Mouse (Mus musculus) lung, postnatal 0 days (tissue): ENCODE results near the gene Arpc4. TPM values are rescaled to one million over a fixed set of nuclear protein-coding genes. Genes with fewer than 3 reads are reported as not detected.

Experiments
- ATAC-seq: fragments of 200-750 bp; cut with Nextera tagmentation; 2 replicates; pipeline ENCODE4 v1.8.0; 2017; ENCODE audit warnings: moderate library complexity
- DNase-seq: peaks from one replicate; pipeline ENCODE4 v3.0.0-alpha.2; 2016; ENCODE audit warnings: low spot score
- H3K27ac ChIP-seq: fragments of 300-500 bp; sonication (generic); 2 replicates; pipeline ENCODE4 v1.5.1; 2014; ENCODE audit warnings: antibody characterized with exemption, mild to moderate bottlenecking, low read length, mixed read lengths
- H3K27me3 ChIP-seq: fragments of 300-500 bp; sonication (generic); replicated peaks from 2 replicates; pipeline ENCODE4 v1.6.1; 2014; ENCODE audit warnings: low read length, mixed read lengths; ENCODE audit not compliant: insufficient read depth
- H3K36me3 ChIP-seq: fragments of 300-500 bp; sonication (generic); 2 replicates; pipeline ENCODE4 v1.6.1; 2014; ENCODE audit warnings: low read length, mixed read lengths; ENCODE audit not compliant: insufficient read depth
- H3K4me1 ChIP-seq: fragments of 300-500 bp; sonication (generic); 2 replicates; pipeline ENCODE4 v1.6.1; 2014; ENCODE audit warnings: antibody characterized with exemption, low read depth, low read length, mixed read lengths; ENCODE audit not compliant: insufficient read depth
- H3K4me2 ChIP-seq: fragments of 300-500 bp; sonication (generic); replicated peaks from 2 replicates; pipeline ENCODE4 v1.6.1; 2014; ENCODE audit warnings: low read depth, mild to moderate bottlenecking, low read length, moderate library complexity, mixed read lengths
- H3K4me3 ChIP-seq: fragments of 300-500 bp; sonication (generic); 2 replicates; pipeline ENCODE4 v1.5.1; 2014; ENCODE audit warnings: low read depth, low read length
- H3K9ac ChIP-seq: fragments of 300-500 bp; sonication (generic); replicated peaks from 2 replicates; pipeline ENCODE4 v1.6.1; 2014; ENCODE audit warnings: low read depth, mild to moderate bottlenecking
- H3K9me3 ChIP-seq: fragments of 300-500 bp; sonication (generic); 2 replicates; pipeline ENCODE4 v1.6.1; 2016; ENCODE audit warnings: low read length, mixed read lengths
- CTCF ChIP-seq: IDR thresholded peaks from 2 replicates; pipeline ENCODE4 v1.5.1; 2016; ENCODE audit warnings: antibody characterized with exemption, mild to moderate bottlenecking
- EP300 ChIP-seq: IDR thresholded peaks from 2 replicates; pipeline ENCODE4 v1.6.1; 2016; ENCODE audit warnings: antibody characterized with exemption, mild to moderate bottlenecking, control low read depth
- WGBS: fragments of 180-500 bp; shearing (Covaris S2); extraction: QIAGEN DNeasy Blood & Tissue Kit; methylation state at CpG from one replicate; pipeline ENCODE4 v1.1.7; 2014; 5-methylcytosine and 5-hydroxymethylcytosine counted together
- microRNA-seq: library from miRNA; unstranded; fragments of <30 nt; microRNA quantifications from one replicate; pipeline ENCODE4, GENCODE M21; 2016
- polyA plus RNA-seq: library from polyadenylated mRNA; unstranded; fragments of >200 nt; fragmentation: Nextera tagmentation; extraction: Ambion mirVana; gene quantifications from 2 replicates; pipeline ENCODE4 v1.2.1, GENCODE M21; 2015

The Arpc4 gene
- polyA plus RNA-seq, 1 experiment from 2014 or later: 349 TPM

DNA sequence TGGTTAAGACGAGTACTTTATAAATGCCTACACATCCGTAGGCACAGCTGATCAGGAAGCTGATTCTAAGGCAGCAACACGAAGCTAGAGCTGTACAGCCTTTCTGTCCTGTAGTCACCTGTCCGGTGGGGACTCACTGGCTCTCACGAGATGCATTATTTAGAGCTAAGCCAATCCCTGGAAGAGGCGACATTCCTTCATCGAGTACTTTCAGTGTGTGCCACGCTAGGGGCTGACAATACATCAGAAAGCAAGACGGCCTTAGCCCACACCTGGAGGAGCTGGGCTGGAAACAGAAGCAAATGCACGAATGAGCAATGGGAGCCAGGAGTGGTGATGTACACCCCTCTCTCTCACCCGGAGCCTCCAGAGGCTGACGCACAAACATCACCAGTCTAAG lies 59.2 kb downstream of the Arpc4 start:
- Histone ChIP-seq H3K4me1 (0 out of 2 replicates have a peak, but pooled peaks cover 4% of the 10 kb centered on the region), H3K4me2 (no peak overlapping the region), H3K36me3 (no peaks in the 10 kb centered on the region), H3K4me3 (no peak overlapping the region), H3K27ac (no peak overlapping the region), H3K9ac (no peak overlapping the region), H3K9me3 (no peaks in the 10 kb centered on the region), H3K27me3 (no peaks in the 10 kb centered on the region)
- 66% methylated on average over 12 of the region's 12 CpGs for WGBS
- no peak for ATAC-seq
- no peak for DNase-seq
- no peak for TF ChIP-seq EP300
- TF ChIP-seq CTCF: no peak

DNA sequence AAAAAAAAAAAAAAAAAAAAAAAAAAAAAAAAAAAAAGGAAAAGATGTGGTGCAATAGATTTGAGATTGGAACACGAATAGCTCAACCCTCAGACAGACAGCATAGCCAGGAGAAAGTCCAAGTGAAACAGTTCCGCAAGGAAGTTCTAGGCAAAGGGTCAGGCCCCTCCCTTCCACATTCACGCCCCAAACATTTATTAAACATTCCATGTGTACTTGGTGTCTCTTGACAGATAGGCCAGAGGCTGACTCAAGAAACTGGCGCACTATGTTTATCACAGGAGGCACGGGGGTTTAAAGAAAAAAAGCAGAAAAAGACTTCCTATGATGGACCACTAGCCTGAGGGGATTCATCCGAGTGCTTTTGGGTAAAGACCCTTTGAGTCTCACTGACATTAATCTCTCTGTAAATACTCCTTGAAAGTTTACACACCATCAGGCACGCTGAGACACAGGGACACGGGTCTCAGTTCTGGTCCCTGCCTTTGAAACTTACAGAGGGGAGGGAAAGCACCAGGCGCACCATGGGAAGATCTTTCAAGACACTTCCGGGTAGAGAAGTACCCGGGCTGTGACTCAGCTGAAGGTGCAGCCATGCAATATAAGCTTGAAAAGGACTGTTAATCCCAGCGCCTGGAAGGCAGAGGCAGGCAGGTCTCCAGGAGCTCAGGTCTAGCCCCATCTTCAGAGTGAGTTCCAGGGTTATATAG lies 61.0 kb downstream of the Arpc4 start:
- H3K4me2 ChIP-seq: no peak overlapping the region
- no peak overlapping the region for H3K4me3 ChIP-seq
- H3K27ac ChIP-seq: no peak overlapping the region
- 46% methylated on average over 12 of the region's 12 CpGs for WGBS
- no peaks in the 10 kb centered on the region for H3K27me3 ChIP-seq
- no peak for TF ChIP-seq CTCF
- TF ChIP-seq EP300: no peak
- H3K36me3 ChIP-seq: no peaks in the 10 kb centered on the region
- ATAC-seq (no peak), DNase-seq (peak; percentile 37)
- H3K9ac ChIP-seq: no peak overlapping the region
- no peaks in the 10 kb centered on the region for H3K9me3 ChIP-seq
- 0 out of 2 replicates have a peak, but pooled peaks cover 5% of the 10 kb centered on the region for H3K4me1 ChIP-seq

Small RNA genes within 50 kb of the gene (microRNA-seq; reads per million reads assigned to microRNA genes)
- gene Gm24387: not detected

Other genes starting within 250 kb of the Arpc4 start
- 0.25 and 0.39 TPM in 2 replicates for gene Lhfpl4, start 182.7 kb upstream of the Arpc4 start, polyA plus RNA-seq
- gene Mtmr14, start 140.3 kb upstream of the Arpc4 start, polyA plus RNA-seq: 27.4 and 33.6 TPM in 2 replicates
- gene Cpne9, start 95.8 kb upstream of the Arpc4 start, polyA plus RNA-seq: not detected in 2 replicates
- 8.2 and 9.2 TPM in 2 replicates for gene Brpf1, start 71.0 kb upstream of the Arpc4 start, polyA plus RNA-seq
- 11.7 and 12.4 TPM in 2 replicates for gene Ogg1, start 51.1 kb upstream of the Arpc4 start, polyA plus RNA-seq
- 110 and 129 TPM in 2 replicates for gene Camk1, start 34.1 kb upstream of the Arpc4 start, polyA plus RNA-seq
- gene Tada3, start 232 bp upstream of the Arpc4 start, polyA plus RNA-seq: 33.2 and 36.7 TPM in 2 replicates
- gene Ttll3, start 11.1 kb downstream of the Arpc4 start, polyA plus RNA-seq: 11.5 and 12.4 TPM in 2 replicates
- 11.4 and 12.3 TPM in 2 replicates for gene Rpusd3, start 41.2 kb downstream of the Arpc4 start, polyA plus RNA-seq
- 1.1 and 1.3 TPM in 2 replicates for gene Cidec, start 57.6 kb downstream of the Arpc4 start, polyA plus RNA-seq
- gene Jagn1, start 64.5 kb downstream of the Arpc4 start, polyA plus RNA-seq: 57.8 and 60.1 TPM in 2 replicates
- 16.2 and 19.4 TPM in 2 replicates for gene Il17re, start 80.4 kb downstream of the Arpc4 start, polyA plus RNA-seq
- 30.1 and 31.1 TPM in 2 replicates for gene Il17rc, start 93.3 kb downstream of the Arpc4 start, polyA plus RNA-seq
- 25.5 and 27.2 TPM in 2 replicates for gene Creld1, start 105.2 kb downstream of the Arpc4 start, polyA plus RNA-seq
- 0.20 and 0.30 TPM in 2 replicates for gene Prrt3, start 123.8 kb downstream of the Arpc4 start, polyA plus RNA-seq
- gene Emc3, start 153.5 kb downstream of the Arpc4 start, polyA plus RNA-seq: 93.7 and 95.7 TPM in 2 replicates
- 0.53 and 1.0 TPM in 2 replicates for gene Fancd2, start 153.6 kb downstream of the Arpc4 start, polyA plus RNA-seq
- gene Fancd2os, start 222.6 kb downstream of the Arpc4 start, polyA plus RNA-seq: 0.18 TPM in 1 of 2 replicates, not detected in the other
- gene Brk1, start 226.7 kb downstream of the Arpc4 start, polyA plus RNA-seq: 215 and 225 TPM in 2 replicates
- 28.2 and 30.6 TPM in 2 replicates for gene Vhl, start 245.8 kb downstream of the Arpc4 start, polyA plus RNA-seq